Mouse (Mus musculus): ENCODE measurements at regions not wholly inside any gene's neighbourhood (a gene's known extent, or its start where the extent isn't known, plus 50 kb on each side); places are given as distances from the start of the nearest gene placed in this dataset.

DNA sequence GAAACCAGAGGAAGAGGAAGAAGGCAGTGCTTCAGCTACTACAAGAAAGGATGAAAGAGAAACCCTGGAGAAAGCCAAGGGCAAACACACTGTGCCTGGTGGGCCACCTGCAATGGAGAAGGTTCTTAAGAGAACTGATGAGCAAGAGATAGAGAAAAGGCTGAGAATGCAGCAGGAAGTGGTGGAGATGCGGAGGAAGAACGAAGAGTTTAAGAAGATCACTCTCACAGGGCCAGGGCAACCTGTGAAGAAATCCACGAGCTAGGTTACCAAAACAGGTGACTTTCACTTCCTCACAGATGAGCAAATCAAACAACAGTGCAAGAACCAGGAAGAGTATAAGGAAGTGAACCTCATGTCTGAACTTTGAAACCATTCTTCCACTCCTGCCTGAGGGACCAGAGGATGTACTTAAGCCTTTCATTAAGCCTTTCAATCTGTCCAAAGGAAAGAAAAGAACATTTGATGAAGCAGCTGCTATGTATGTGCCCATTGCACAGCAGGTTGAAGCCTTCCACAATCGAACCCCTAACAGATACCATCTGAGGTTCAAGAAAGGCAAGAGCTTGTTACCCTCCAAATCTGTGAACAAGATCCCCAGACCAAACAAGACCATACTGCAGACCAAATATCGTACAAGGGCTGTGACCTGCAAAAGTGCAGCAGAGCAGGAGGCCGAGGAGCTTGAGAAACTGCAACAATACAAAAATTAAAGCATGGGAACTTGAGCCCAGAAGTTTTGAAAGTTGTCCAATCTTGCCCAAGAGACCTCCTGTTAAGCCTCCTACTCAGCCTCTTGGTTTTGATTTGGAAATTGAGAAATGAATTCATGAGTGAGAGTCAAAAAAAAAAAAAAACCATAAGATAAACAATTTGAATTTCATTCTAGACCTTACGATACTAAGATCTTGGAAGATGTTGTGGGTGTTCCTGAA lies 91.6 kb upstream of the Zfp462 start:
- Histone ChIP-seq H3K36me3 (ENCODE audit: insufficient read depth, low read length) (no peaks in the 10 kb centered on the region), H3K9me3 (replicated peaks; ENCODE audit: low read length) (no peaks in the 10 kb centered on the region), H3K4me1 (replicated peaks; ENCODE audit: insufficient read depth, low read length) (no peaks in the 10 kb centered on the region), H3K4me3 (replicated peaks; ENCODE audit: low read depth, low read length) (no peak overlapping the region), H3K9ac (ENCODE audit: low read depth, low read length) (no peak overlapping the region), H3K4me2 (ENCODE audit: low read length) (no peak overlapping the region), H3K27me3 (ENCODE audit: insufficient read depth, low read length) (no peaks in the 10 kb centered on the region), H3K27ac (no peak overlapping the region)
- 87% methylated on average over 7 of the region's 7 CpGs for WGBS
- TF ChIP-seq CTCF (IDR thresholded peaks at IDR 0.05; ENCODE audit: low read depth): no peak
- DNase-seq (ENCODE audit: low spot score) (no peak), ATAC-seq (replicated peaks; ENCODE audit: low FRiP score, low read depth) (no peak)

- H3K9ac ChIP-seq (ENCODE audit: low read depth, low read length): no peak overlapping the region
- no peaks in the 10 kb centered on the region for H3K36me3 ChIP-seq (ENCODE audit: insufficient read depth, low read length)
- H3K4me1 ChIP-seq (replicated peaks; ENCODE audit: insufficient read depth, low read length): no peaks in the 10 kb centered on the region
- no peaks in the 10 kb centered on the region for H3K9me3 ChIP-seq (replicated peaks; ENCODE audit: low read length)
- H3K27me3 ChIP-seq (ENCODE audit: insufficient read depth, low read length): no peaks in the 10 kb centered on the region
- ATAC-seq (replicated peaks; ENCODE audit: low FRiP score, low read depth) (no peak), DNase-seq (ENCODE audit: low spot score) (no peak)
- 94% methylated on average over 3 of the region's 3 CpGs for WGBS
- H3K27ac ChIP-seq: no peak overlapping the region
- H3K4me2 ChIP-seq (ENCODE audit: low read length): no peak overlapping the region
- no peak overlapping the region for H3K4me3 ChIP-seq (replicated peaks; ENCODE audit: low read depth, low read length)
- no peak for TF ChIP-seq CTCF (IDR thresholded peaks at IDR 0.05; ENCODE audit: low read depth)
These were observed 86.2 kb upstream of the Zfp462 start for GRCm38 (mm10) chr4:54858604-54859003.

DNA sequence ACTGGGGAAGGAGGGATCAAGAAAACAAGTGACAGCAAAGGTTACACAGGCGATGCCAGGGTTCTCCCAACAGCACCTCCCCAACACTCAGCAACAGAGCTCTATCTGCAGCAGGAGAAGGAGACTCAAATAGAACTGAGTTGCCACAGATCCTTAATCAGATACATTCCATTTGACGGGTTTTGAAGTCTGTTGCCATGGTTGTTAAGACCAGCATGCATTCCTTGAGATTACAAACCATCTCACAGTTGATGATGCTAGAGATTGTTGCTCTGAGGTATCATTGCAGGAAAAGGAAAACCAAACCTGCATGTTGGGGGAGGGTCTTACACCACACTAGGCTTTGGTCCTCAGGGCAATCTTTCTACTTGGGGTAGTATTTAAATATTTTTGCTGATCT lies 78.8 kb upstream of the Zfp462 start:
- Histone ChIP-seq H3K27ac (no peak overlapping the region), H3K9me3 (replicated peaks; ENCODE audit: low read length) (no peaks in the 10 kb centered on the region), H3K4me3 (replicated peaks; ENCODE audit: low read depth, low read length) (no peak overlapping the region), H3K4me2 (ENCODE audit: low read length) (no peak overlapping the region), H3K27me3 (ENCODE audit: insufficient read depth, low read length) (no peaks in the 10 kb centered on the region), H3K36me3 (ENCODE audit: insufficient read depth, low read length) (no peaks in the 10 kb centered on the region), H3K4me1 (replicated peaks; ENCODE audit: insufficient read depth, low read length) (no peaks in the 10 kb centered on the region), H3K9ac (ENCODE audit: low read depth, low read length) (no peak overlapping the region)
- TF ChIP-seq CTCF (IDR thresholded peaks at IDR 0.05; ENCODE audit: low read depth): no peak
- 42% methylated on average over 2 of the region's 2 CpGs for WGBS
- ATAC-seq (replicated peaks; ENCODE audit: low FRiP score, low read depth) (no peak), DNase-seq (ENCODE audit: low spot score) (peak; percentile 48)

GRCm38 (mm10) chr4:54874136-54874827 lies 70.6 kb upstream of the Zfp462 start:
- ATAC-seq (replicated peaks; ENCODE audit: low FRiP score, low read depth): no peak
- Histone ChIP-seq H3K9ac (ENCODE audit: low read depth, low read length) (no peak overlapping the region), H3K27ac (no peak overlapping the region), H3K9me3 (replicated peaks; ENCODE audit: low read length) (no peaks in the 10 kb centered on the region), H3K36me3 (ENCODE audit: insufficient read depth, low read length) (no peaks in the 10 kb centered on the region), H3K4me2 (ENCODE audit: low read length) (no peak overlapping the region), H3K27me3 (ENCODE audit: insufficient read depth, low read length) (no peaks in the 10 kb centered on the region), H3K4me1 (replicated peaks; ENCODE audit: insufficient read depth, low read length) (no peaks in the 10 kb centered on the region), H3K4me3 (replicated peaks; ENCODE audit: low read depth, low read length) (no peak overlapping the region)
- 72% methylated on average over 13 of the region's 13 CpGs for WGBS
- TF ChIP-seq CTCF (IDR thresholded peaks at IDR 0.05; ENCODE audit: low read depth): no peak
- DNase-seq (ENCODE audit: low spot score): no peak

GRCm38 (mm10) chr4:54875506-54875905 lies 69.3 kb upstream of the Zfp462 start:
- Histone ChIP-seq H3K4me3 (replicated peaks; ENCODE audit: low read depth, low read length) (no peak overlapping the region), H3K4me1 (replicated peaks; ENCODE audit: insufficient read depth, low read length) (no peaks in the 10 kb centered on the region), H3K27ac (no peak overlapping the region), H3K27me3 (ENCODE audit: insufficient read depth, low read length) (no peaks in the 10 kb centered on the region), H3K36me3 (ENCODE audit: insufficient read depth, low read length) (no peaks in the 10 kb centered on the region), H3K4me2 (ENCODE audit: low read length) (no peak overlapping the region), H3K9me3 (replicated peaks; ENCODE audit: low read length) (no peaks in the 10 kb centered on the region), H3K9ac (ENCODE audit: low read depth, low read length) (no peak overlapping the region)
- WGBS: 67% methylated on average over 8 of the region's 8 CpGs
- no peak for TF ChIP-seq CTCF (IDR thresholded peaks at IDR 0.05; ENCODE audit: low read depth)
- peak; percentile 15 for DNase-seq (ENCODE audit: low spot score)
- no peak for ATAC-seq (replicated peaks; ENCODE audit: low FRiP score, low read depth)

DNA sequence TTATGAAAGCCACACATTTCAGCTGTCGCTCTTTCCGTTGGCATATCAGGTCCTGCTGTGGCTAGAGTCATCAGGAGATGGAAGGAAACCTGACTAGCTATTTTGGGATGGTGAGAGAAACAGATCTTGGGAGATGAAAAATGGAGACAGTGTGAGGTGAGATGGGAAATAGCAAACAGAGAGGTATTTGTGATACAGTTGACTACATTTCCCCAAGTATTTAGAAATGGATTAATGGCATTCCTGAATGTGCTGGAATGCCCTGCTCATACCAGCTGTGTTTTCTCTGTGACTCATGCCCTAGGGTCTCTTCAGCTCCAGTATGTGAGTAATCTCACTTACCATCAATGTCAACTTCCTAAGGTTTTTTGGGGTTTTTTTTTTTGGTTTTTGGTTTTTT lies 67.5 kb upstream of the Zfp462 start:
- Histone ChIP-seq H3K4me2 (ENCODE audit: low read length) (peak overlapping the region; percentile 15; the same call in 1 of the 2 replicates), H3K27ac (no peak overlapping the region), H3K4me1 (replicated peaks; ENCODE audit: insufficient read depth, low read length) (no peaks in the 10 kb centered on the region), H3K27me3 (ENCODE audit: insufficient read depth, low read length) (no peaks in the 10 kb centered on the region), H3K4me3 (replicated peaks; ENCODE audit: low read depth, low read length) (no peak overlapping the region), H3K9me3 (replicated peaks; ENCODE audit: low read length) (no peaks in the 10 kb centered on the region), H3K36me3 (ENCODE audit: insufficient read depth, low read length) (no peaks in the 10 kb centered on the region), H3K9ac (ENCODE audit: low read depth, low read length) (no peak overlapping the region)
- no peak for TF ChIP-seq CTCF (IDR thresholded peaks at IDR 0.05; ENCODE audit: low read depth)
- no peak for ATAC-seq (replicated peaks; ENCODE audit: low FRiP score, low read depth)
- DNase-seq (ENCODE audit: low spot score): peak; percentile 58
- WGBS: 59% methylated on average over 2 of the region's 2 CpGs

Measured in kidney, postnatal 0 days (tissue).